ENCODE assay signal across 9 mouse cellular contexts in genomic region chr14:29696131-29696530, GRCm38 (mm10). TPM values are rescaled to one million over a fixed set of nuclear protein-coding genes. Genes with fewer than 3 reads are reported as not detected.
DNase-seq lines count a peak whose midpoint lies in the region; ATAC-seq and TF ChIP-seq lines count a peak whose summit lies in the region.
"Had no signal": no experiment of that assay in that cellular context is flagged by ENCODE, and none has a peak within 500 bp of the region (broad histone marks: within the 10 kb centered on the region; RNA-seq: fewer than 3 reads in every experiment).

No protein-coding gene starts in this region.

- WGBS in liver, postnatal 0 days (ENCODE audit: insufficient replicate concordance): 2% methylated on average over 3 of the region's 3 CpGs
- 9% methylated on average over 3 of the region's 3 CpGs for WGBS in liver, embryonic 12.5 days (ENCODE audit: insufficient replicate concordance)

- no peak overlapping the region for H3K27ac ChIP-seq in liver, postnatal 0 days (ENCODE audit: low read depth)
- H3K27ac ChIP-seq in liver, embryonic 12.5 days: no peak overlapping the region
- H3K27ac ChIP-seq: lung, embryonic 15.5 days had no signal

- no peak for TF ChIP-seq EP300 in liver, postnatal 0 days (IDR thresholded peaks at IDR 0.05; ENCODE audit: low read depth)

- no peaks in the 10 kb centered on the region for H3K4me1 ChIP-seq in liver, postnatal 0 days (ENCODE audit: insufficient read depth)
- no peaks in the 10 kb centered on the region for H3K4me1 ChIP-seq in liver, embryonic 12.5 days
- H3K4me1 ChIP-seq: lung, embryonic 15.5 days had no signal

- no peak overlapping the region for H3K4me2 ChIP-seq in liver, postnatal 0 days (ENCODE audit: low read depth, low read length)
- H3K4me2 ChIP-seq in liver, embryonic 12.5 days: no peak overlapping the region
- H3K4me2 ChIP-seq: lung, embryonic 15.5 days had no signal

- no peaks in the 10 kb centered on the region for H3K9me3 ChIP-seq in liver, postnatal 0 days (ENCODE audit: low read length)
- no peaks in the 10 kb centered on the region for H3K9me3 ChIP-seq in liver, embryonic 12.5 days (replicated peaks)
- H3K9me3 ChIP-seq: lung, embryonic 15.5 days had no signal

- no peak overlapping the region for H3K4me3 ChIP-seq in liver, postnatal 0 days (ENCODE audit: low read depth, low read length)
- H3K4me3 ChIP-seq in liver, embryonic 12.5 days: no peak overlapping the region
- H3K4me3 ChIP-seq: lung, embryonic 15.5 days had no signal

- TF ChIP-seq CTCF in liver, postnatal 0 days (IDR thresholded peaks at IDR 0.05; ENCODE audit: low read depth): peak; percentile 42; the same call in 1 of the 2 replicates

- ATAC-seq in liver, postnatal 0 days: no peak
- no peak for ATAC-seq in liver, embryonic 12.5 days
- ATAC-seq in frontal cortex, adult (ENCODE audit: low TSS enrichment): peak; percentile 70
- no peak for ATAC-seq in activated CD4-positive, CD25-positive, alpha-beta regulatory T cell, adult 4 months

- H3K27me3 ChIP-seq in liver, postnatal 0 days (ENCODE audit: insufficient read depth, low read length): no peaks in the 10 kb centered on the region
- H3K27me3 ChIP-seq in liver, embryonic 12.5 days (replicated peaks): no peaks in the 10 kb centered on the region
- H3K27me3 ChIP-seq: lung, embryonic 15.5 days had no signal

- no peaks in the 10 kb centered on the region for H3K36me3 ChIP-seq in liver, postnatal 0 days (replicated peaks; ENCODE audit: insufficient read depth, low read length)
- H3K36me3 ChIP-seq in liver, embryonic 12.5 days: no peaks in the 10 kb centered on the region
- H3K36me3 ChIP-seq: lung, embryonic 15.5 days had no signal

- H3K9ac ChIP-seq in liver, postnatal 0 days (replicated peaks): no peak overlapping the region
- H3K9ac ChIP-seq in liver, embryonic 12.5 days: no peak overlapping the region
- H3K9ac ChIP-seq: lung, embryonic 15.5 days had no signal

- DNase-seq in liver, postnatal 0 days: no peak
- peak; percentile 53 for DNase-seq in cerebellum, adult 9-11 months
- peak; percentile 45 to 78 for DNase-seq in layer of hippocampus, adult 18-20 months (ENCODE audit: low spot score in 2 of 2)
- DNase-seq in lung, postnatal 14 days: peak; percentile 37
- DNase-seq in right cerebral cortex, postnatal 10 days (ENCODE audit: low spot score in 2 of 2): peak; percentile 74 to 80

RNA-seq across cellular contexts. Expression of gene Cacna2d3, which starts 25.5 kb away (rescaled TPM):
- polyA plus RNA-seq in liver, postnatal 0 days (2015; fragmentation: Nextera tagmentation; extraction: Ambion mirVana): not detected in 2 replicates
- 0.39 and 0.48 TPM in 2 replicates for polyA plus RNA-seq in liver, embryonic 12.5 days (2016; fragmentation: Nextera tagmentation; extraction: Ambion mirVana)
- total RNA-seq in layer of hippocampus, adult 18-20 months (2021): 10 to 100 TPM; 85.8 to 89.9 TPM
- not detected for polyA plus RNA-seq in activated CD4-positive, CD25-positive, alpha-beta regulatory T cell, adult 4 months (2017; shearing (Covaris generic))
